Mouse (Mus musculus) Muller cell, postnatal 12 days (primary cell): ENCODE data around the gene Slc26a11.
"Not testable (repeated sequence)": the region's sequence is repeated elsewhere in the genome, so short reads cannot be mapped to it uniquely, and the experiment has no call there.

Experiments used
- DNase-seq: peaks from one replicate; pipeline ENCODE4 v3.0.0-alpha.2; 2015; ENCODE audit errors: inconsistent ontology term

The Slc26a11 gene

DNA sequence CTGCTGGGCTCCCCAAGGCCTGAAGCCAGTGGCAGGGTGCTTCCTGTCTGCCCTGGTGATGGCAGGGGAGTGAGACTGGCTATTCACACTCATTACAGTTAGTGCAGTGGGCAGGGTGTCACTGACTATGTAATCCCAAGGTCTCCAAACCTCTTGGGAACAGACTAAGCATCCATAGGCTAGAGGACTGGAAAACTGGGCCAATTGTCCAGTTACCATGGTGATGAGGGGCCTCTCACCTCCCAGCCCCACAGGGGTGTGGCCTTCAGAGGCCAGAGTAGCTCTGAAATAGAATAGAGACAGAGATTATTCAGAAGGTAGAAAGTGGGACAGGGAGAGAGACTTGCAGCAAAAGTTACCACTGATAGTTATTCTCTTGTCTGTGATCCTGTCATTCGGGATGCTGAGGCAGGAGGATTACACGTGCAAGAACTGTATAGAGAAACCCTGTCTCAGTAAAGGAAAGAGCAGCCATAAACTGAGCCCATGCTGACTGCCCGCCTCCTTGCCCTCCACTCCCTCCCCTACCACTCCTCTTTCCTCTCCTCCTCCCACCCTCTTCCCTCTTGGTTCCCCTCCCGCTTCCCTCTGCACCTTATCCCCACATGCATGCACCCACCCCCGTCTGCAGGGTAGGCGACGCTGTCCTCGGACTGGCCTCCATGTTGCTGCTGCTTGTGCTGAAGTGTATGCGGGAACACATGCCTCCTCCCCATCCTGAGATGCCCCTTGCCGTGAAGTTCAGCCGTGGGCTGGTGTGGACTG is 7.6 kb downstream of the Slc26a11 start:
- DNase-seq, result peak; percentile 12

DNA sequence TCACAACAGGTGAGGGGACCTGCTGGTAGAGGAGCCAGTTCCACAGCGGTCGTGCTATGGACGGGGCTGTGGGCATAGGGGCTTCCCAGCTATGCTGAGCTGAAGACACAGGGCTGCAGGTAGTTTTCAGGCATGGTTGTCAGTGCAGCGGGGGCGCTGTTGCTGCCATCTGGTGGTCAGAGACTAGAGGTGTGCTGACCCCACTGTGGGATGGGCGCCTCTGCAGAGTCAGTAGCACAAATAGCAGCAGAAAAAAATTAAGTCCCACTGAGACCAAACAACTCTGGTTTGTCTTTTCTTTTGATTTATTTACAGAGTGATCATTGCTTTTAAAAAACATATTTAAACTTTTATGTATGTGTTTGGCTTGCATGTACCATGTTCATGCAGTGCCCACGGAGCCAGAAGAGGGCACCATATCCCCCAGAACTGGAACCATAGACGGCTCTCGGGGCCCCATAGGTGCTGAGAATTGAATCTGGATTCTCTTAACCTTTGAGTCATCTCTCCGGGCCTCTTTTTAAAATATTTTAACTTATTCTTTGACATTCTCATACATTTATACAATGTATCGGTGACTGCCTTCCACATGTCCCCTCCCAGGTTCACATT is 8.3 kb downstream of the Slc26a11 start:
- peak; percentile 61 for DNase-seq

DNA sequence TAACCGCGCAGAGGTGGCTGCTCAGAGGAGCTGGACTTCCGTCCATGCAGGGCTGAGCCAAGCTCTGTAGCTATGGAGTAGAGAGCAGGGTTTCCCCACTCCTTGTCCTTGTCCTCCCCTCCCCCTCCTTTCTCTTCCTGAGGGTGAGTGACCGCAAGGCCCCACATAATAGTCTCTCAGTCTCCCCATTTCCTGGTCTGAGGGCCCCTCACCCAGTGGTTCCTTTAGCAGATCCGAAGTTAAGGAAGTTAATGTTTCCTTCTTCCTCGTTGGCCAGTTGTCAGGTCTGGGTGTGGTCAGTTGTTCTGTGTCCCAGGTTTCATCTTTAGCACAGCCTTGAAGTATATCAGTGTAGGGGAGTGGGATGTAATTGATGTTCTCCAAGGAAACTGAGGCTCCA is 20.1 kb downstream of the Slc26a11 start:
- no peak for DNase-seq

DNA sequence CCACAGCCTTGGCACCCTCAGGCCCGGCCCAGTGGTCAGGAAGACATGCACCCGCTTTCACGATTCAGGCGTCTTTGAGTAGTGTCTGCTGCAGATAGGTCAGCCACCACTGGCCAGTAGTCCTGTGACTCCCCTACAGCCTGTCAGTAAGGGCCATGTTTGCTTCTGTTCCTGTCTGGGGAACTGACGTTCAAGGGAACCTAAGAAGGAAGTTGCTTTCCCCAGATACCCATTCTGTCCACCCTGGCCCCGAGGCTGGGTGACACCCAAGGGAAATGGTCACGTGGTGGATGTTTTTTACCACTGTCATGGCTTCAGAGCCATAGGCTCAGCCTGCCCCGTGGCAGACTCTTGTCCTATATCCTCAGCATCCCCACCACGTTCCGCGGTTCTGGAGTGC is 22.0 kb downstream of the Slc26a11 start:
- no peak for DNase-seq

DNA sequence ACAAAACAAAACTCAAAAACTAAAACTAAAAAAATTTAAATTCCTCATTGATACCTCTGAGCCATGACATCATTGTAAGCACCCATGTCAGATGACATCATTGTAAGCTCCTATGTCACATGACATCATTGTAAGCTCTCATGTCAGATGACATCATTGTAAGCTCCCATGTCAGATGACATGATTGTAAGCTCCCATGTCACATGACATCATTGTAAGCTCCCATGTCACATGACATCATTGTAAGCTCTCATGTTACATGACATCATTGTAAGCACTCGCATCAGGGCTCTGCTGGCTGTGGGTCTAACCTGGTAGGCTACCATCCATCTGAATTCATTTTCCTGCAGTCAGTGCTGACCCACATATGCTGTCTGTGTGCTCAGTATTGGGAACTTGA is 23.2 kb downstream of the Slc26a11 start:
- DNase-seq, result no peak

DNA sequence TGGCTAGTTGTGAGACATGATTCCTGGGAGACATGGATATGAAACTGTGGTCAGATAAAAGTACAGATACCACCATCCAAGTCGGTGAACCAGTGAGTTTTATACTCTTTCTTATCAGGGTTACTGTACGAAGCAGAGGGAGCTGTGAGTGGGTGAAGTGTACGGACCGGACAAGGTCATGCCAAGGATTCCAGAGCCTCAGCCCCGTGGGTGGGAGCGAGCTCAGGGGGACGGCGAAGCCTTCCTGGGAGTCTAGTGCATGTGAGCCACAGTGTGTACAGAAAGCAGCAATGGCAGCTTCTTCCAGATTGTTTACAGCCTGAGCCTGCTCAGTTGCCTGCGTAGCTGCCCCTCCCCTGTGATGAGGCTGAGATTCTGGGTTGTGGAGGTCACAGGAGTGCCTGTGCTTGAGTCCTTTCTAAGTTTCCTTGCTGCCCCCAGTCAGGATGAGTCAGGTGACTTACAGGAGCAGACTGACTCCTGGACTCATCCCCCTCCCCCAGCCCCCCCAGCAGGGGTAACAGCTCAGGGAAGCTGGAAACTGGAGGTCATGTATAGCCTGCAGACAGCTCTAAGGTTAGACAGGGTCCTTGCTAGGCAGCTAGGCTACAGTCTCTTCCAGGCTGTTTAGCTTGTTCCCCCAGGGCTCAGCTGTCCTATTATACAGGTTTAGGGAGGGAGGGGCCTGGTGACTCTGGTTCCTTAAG is 26.4 kb downstream of the Slc26a11 start:
- DNase-seq, result no peak

DNA sequence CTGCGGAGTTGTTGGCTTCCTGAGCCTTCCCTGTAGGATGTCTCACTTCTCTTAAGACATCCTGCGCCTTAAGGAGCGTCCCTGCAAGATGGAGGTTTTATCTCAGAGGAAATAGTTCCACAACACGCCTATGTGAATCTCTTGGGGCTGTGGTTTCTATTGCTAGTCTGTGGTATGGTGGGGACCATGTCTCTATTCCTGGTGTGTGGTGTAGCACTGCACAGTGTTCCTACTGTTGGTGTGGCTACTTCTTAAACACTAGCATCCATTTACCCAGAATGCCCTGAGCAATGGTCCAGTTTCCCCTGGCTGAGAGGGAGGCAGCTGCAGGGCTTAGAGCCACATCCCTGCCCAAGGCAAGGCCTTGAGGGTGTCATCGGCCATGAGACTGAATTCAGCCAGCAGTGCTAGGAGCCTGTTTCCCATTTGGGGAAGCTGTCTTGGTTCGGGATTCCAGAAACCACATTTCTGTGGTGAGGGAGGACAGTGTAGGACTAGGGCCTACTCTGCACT is 27.0 kb downstream of the Slc26a11 start:
- DNase-seq, result no peak

DNA sequence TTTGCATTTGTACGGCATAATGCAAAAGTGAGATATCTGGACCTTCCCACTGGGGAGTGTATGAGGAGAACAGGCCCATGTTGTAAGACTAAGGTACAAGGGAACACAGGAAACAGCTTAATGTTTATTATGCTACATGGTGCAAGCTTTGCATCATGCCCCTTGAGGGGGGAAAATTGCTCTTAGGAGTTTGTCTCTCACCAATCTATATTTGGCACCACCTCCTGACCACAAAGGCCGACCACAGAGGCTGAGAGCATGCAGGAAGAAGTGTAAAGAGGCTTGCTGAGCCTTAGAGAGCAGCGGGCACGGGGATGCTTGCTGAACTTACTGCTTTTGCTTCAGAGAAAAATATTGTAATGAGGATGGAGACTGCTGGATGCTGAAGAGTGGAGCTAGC is 29.5 kb downstream of the Slc26a11 start:
- DNase-seq, result no peak

DNA sequence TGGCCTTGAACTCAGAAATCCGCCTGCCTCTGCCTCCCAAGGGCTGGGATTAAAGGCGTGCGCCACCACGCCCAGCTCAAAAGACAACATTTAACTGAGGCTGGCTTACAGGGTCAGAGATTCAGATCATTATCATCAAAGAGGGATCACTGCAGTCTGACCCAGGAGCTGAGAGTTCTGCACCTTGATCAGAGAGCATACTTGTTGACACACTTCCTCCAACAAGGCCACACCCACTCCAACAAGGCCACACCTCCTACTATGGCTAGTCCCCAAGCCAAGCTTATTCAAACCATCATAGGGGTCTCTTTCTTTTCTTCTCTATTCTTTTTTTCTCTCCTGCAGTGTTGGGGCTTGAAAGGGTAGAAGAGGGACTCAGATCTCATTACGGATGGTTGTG is 30.9 kb downstream of the Slc26a11 start:
- DNase-seq, result no peak

DNA sequence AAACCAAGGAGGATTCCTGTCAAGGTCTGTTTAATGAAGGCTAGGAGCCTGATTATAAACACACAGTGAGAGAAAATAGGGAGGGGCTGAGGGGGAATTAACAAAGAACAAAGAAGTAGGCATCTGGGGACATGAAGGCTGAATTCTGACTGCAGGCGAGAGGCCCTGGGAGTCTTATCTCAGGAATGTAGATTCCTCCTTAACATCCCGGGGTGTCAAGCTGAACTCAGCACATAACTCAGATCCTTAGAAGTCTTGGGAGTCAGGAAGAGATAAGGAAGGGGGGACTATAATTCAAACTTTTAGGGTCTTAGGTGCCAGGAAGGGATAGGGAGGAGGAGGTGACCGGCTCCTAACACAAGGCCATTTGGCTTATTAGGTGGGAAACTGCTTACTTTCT is 31.9 kb downstream of the Slc26a11 start:
- not testable (repeated sequence) for DNase-seq

DNA sequence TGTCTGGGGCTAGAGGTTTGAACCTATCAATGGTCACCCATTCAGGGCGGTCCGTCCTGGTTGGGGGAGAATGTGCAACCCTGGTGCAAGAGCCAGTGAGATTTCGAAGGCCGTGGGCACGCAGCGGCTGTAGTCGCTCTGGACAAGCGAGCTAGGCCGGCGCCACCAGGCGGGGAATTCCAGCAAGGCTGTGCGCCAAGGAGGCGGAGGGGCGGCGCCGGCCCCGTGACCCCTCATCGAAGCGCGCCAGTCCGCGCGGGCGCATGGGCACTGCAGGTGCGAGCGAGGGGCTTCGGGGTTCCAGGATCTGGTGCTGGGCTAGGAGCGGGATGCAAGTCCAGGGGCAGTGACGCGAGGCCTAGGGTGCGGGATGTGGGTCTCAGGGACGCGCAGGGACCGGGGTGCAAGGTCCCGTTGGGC is 34.5 kb downstream of the Slc26a11 start:
- peak; percentile 94 for DNase-seq

DNA sequence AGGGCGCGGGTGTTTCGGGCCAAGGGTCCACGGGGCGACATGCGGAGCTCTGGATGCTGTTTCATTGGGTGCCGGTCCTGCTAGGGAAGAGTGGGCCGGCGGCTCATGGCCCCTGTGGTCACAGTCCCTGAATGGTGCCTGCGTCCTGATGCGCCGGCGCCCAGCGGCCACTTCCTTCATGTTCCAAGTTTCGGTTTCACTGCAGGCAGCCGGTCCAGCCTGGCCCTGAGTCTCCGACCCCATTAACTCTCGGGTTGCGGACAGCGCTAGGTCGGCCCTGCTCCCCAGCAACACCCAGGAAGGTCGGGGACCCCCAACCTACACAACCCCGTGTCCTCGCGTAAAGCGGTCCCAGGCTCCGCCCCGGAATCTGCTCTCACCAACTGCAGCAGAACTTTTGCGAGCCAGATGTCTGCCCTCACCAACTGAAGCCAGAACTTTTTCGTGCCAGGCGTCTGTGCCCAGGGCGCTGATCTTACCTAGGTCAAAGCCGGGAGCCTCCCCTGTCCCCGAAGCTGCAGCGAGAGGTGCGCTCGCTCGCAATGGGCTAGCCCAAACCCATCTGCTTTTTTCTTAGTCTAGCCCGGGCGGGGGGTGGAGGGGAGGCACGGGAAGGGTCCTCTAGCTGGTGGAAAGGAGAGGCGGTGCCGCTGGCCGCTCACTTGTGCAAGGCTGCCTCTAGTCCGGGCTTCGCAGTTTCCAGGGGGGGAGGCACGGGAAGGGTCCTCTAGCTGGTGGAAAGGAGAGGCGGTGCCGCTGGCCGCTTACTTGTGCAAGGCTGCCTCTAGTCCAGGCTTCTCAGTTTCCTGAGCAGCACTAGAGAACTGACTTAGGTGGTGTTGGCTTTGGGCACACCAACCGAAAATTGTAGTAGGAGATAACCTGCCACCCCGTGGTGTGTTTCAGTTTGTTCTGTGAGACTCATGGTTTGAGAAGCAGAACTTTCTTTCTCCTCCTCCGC is 35.2 kb downstream of the Slc26a11 start:
- DNase-seq, result peak; percentile 85

DNA sequence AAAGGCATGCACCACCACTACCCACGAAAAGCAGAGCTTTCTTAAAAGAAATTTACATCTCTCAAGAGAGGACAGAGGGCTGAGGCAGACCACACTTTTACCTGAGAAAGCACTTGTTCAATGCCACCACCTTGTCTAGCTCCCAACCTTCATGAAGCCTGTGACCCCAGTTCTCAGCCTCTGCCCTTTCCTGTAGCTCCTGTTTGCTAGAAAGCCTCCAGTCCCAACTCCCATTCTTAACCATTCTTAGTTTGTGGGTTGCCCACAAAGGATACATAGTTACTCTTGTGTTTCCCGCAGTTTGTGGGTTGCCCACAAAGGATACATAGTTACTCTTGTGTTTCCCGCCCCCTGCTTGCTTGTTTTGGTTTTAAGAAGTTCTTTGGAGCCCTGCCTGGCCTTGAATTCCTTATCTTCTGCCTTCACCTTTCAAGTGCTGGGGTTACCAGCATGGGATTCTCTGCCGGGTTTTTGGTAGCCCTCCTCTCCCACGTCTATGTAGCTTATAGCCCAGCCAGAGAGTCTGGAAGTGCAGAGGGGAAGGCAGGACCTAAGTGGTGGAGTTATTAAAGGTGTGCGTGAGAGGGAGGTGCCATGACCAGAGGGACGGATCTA is 36.1 kb downstream of the Slc26a11 start:
- DNase-seq, result peak; percentile 22

DNA sequence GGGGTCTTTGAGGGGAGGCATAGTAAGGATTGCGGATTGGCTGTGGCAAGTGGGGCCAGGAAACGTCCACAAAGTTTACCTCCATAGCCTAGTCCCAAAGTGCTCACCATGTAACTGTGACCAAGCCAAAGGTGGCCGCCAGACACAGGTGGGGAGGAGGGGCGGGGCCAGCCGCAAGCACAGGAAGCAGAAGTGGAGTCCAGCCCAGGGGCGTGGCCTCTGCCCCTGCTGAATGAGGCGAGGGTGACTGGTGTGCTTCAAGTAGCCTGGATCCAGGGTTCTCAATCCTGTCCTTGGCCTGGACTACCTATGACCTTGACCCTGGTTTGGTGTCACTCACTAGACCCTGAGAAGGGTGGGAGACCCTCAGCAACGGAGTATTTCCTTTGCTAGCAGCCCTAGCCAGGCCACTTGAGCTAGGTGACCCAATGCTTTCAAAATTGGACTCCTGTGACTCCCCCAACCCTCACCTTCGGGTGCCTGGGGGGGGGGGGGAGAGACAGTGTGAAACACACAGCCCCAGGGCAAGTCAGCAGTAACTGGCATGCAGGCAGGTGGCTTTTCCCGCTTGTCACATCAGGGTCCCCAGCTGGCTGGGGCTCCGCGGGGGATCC is 36.8 kb downstream of the Slc26a11 start:
- peak; percentile 33 for DNase-seq

DNA sequence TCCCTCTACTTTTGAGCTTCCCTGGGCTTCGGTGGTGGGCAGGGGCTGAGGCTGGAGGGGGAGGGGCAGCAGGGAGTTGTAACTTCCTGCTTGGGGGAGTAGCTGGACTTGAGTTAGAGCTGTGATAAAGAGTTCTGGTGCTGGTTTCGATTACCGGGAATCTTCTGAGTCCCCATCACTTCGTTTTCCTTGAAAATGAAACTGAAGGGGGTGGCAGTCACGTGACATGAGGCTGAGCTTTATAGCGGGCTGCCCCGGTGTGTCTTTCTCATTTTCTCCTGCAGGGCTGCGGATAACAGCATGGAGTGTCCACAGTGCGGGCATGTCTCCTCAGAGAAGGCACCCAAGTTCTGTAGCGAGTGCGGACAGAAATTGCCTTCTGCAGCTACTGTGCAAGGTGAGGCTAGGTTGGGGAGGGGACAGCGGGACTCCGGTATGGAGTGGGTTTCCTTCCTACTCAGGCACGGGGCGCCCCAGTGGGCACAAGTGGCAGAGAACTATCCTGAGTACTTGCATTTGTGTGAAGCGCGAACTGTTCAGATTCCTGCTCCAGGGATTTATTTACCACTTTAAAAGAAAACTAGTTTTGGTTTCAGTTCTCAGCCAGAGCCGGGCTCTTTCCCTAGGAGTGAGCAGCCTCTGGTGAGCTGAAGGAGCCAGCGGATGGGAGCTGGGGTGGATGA is 37.6 kb downstream of the Slc26a11 start, which contains the start of gene Rnf213:
Rnf213 (plus strand) TSS at position 301 of the 683 bp plus-strand sequence.
- DNase-seq, result peak; percentile 76

DNA sequence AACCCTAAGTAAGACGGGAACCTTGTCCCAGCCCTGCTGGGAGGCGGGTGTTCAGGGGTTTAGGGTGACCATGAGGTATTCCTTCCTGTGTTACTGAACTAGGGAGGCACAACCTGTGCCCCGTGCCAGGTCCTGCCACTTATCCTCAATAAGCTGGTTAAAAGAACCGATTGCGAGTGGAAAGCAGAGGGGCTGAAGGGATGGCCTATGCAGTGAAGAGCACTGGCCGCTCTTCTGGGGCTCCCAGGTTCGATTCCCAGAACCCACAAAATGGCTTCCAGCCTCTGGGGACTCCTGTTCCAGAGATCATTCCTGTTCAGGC is 38.1 kb downstream of the Slc26a11 start:
- DNase-seq, result no peak

DNA sequence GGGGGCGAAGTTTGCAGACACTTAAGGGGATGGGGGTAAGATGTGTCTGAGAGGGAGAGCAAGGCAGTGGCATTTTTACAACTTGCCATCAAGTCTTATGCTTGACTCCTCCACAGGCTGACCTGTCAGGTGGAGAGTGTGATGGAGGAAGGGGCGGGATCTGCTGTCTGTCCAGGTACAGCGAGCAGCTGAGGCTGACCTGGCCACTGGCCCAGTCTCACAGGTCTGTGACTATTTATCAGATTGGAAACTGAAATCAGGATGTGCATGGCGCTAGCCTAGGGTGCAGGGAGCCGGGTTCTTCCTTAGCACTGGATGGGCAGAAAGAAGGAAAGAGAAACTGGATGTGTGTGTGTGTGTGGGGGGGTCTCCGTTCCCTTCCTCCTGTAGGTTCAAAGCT is 38.9 kb downstream of the Slc26a11 start:
- DNase-seq, result no peak

DNA sequence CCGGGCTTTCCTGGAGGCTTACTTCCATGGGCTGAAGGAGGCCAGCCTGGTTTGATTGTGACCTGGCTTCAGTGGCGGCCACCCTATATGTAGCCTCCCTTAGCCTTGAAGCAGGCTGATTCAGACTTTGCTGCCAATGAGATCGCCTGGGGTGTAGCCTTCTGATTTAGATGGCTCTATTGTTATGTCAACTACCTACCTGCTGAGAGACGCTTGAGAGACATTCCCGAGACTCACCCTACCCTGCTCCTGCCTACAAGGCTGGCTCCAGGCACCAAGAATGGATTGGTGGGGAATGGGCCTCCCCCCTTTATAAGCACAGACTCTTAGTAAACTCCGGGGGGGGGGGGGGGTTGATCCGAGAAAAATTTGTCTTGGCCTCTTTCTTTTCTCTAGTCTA is 40.0 kb downstream of the Slc26a11 start:
- DNase-seq, result no peak

DNA sequence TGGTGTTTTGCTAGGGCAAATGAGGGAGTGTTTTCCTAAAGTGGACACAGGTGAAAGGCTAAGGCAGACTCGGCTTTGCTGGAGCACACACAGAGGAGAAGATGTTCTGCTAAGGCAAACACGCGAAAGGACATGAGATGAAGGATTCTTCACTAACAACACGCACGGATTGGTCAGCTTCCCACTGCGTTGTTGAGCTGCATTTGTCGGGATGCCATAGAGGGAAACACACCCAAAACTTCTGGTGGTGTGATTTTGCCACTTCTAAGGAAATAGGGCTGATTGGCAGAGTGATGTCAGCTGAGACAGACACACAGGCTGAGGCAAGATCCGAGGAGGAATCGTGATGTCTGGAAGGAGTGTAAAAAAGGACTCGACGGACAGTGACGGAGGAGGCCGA is 40.6 kb downstream of the Slc26a11 start:
- DNase-seq, result no peak

DNA sequence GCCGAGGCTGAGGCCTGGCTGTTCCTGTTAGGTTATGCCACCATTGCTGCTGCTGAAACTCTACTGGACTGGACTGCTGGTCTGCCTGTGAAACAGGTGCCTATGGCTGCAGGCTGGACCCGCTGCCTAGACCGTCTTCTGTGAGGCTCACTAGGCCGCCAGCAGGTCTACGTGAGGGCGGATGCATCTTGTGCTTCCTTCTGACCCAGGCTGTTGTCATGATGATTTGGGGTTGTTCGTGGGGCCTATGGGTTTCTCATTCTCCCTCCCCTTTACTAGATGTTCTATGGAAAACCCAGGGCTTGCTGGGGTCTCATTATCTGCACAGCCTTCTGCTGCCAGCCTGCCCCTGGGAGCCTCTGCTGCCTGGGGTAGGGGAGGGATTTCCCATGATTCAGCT is 41.1 kb downstream of the Slc26a11 start:
- no peak for DNase-seq
